10 mouse cellular contexts compared by ENCODE assay signal in genomic region chr4:129573430-129573829, GRCm38 (mm10). TPM values are rescaled to one million over a fixed set of nuclear protein-coding genes. Genes with fewer than 3 reads are reported as not detected.
DNase-seq lines count a peak whose midpoint lies in the region; ATAC-seq and TF ChIP-seq lines count a peak whose summit lies in the region.
"Had no signal": no experiment of that assay in that cellular context is flagged by ENCODE, and none has a peak within 500 bp of the region (broad histone marks: within the 10 kb centered on the region; RNA-seq: fewer than 3 reads in every experiment).

Gene Lck (minus strand): TSS chr4:129573641.

- H3K9me3 ChIP-seq in hindbrain, embryonic 15.5 days = no peaks in the 10 kb centered on the region
- no peaks in the 10 kb centered on the region for H3K9me3 ChIP-seq in hindbrain, embryonic 13.5 days
- H3K9me3 ChIP-seq in embryonic facial prominence, embryonic 10.5 days = no peaks in the 10 kb centered on the region

- no peak within 1 kb of the TSS for H3K9ac ChIP-seq in hindbrain, embryonic 15.5 days
- no peak within 1 kb of the TSS for H3K9ac ChIP-seq in hindbrain, embryonic 13.5 days

- 0 out of 2 replicates have a peak, but pooled peaks cover 5% of the 10 kb centered on the region for H3K4me1 ChIP-seq in hindbrain, embryonic 15.5 days (replicated peaks)
- H3K4me1 ChIP-seq in hindbrain, embryonic 13.5 days (replicated peaks) = peaks cover 7% of the 10 kb centered on the region; the same call in 1 of the 2 replicates
- peaks cover 13% of the 10 kb centered on the region for H3K4me1 ChIP-seq in embryonic facial prominence, embryonic 10.5 days
- no peaks in the 10 kb centered on the region; the same call in 1 of the 2 replicates for H3K4me1 ChIP-seq in cerebellum, adult 2 months (ENCODE audit: control insufficient read depth, insufficient read depth, low read length)

- WGBS in hindbrain, embryonic 15.5 days = 93% methylated on average over 8 of the region's 8 CpGs
- whole genome bisulfite sequencing in hindbrain, embryonic 13.5 days = 91% methylated on average over 8 of the region's 8 CpGs
- 92% methylated on average over 8 of the region's 8 CpGs for WGBS in embryonic facial prominence, embryonic 10.5 days
- WGBS in cerebellum, adult 2 months = 80% methylated on average over 8 of the region's 8 CpGs

- no peak within 1 kb of the TSS for H3K4me3 ChIP-seq in hindbrain, embryonic 15.5 days
- H3K4me3 ChIP-seq in hindbrain, embryonic 13.5 days = no peak within 1 kb of the TSS
- H3K4me3 ChIP-seq in embryonic facial prominence, embryonic 10.5 days = no peak within 1 kb of the TSS
- no peak within 1 kb of the TSS for H3K4me3 ChIP-seq in cerebellum, adult 2 months (replicated peaks; ENCODE audit: insufficient read depth, low read depth, low read length)
- H3K4me3 ChIP-seq: gastrocnemius, adult 2 months had no signal

- no peak within 1 kb of the TSS for H3K4me2 ChIP-seq in hindbrain, embryonic 15.5 days
- no peak within 1 kb of the TSS for H3K4me2 ChIP-seq in hindbrain, embryonic 13.5 days

- no peaks in the 10 kb centered on the region for H3K36me3 ChIP-seq in hindbrain, embryonic 15.5 days
- no peaks in the 10 kb centered on the region for H3K36me3 ChIP-seq in hindbrain, embryonic 13.5 days
- no peaks in the 10 kb centered on the region for H3K36me3 ChIP-seq in embryonic facial prominence, embryonic 10.5 days (replicated peaks)

- DNase-seq in embryonic facial prominence, embryonic 10.5 days (ENCODE audit: low spot score) = no peak
- peak; percentile 86 for DNase-seq in naive thymus-derived CD4-positive, alpha-beta T cell, adult 2 months (ENCODE audit: low read depth)
- DNase-seq in cerebellum, postnatal 14 days = no peak
- DNase-seq in cerebellum, adult 2 months = no peak
- DNase-seq: cerebellum, postnatal 25 days; gastrocnemius, adult 2 months had no signal

- TF ChIP-seq POLR2A in cerebellum, adult 2 months (IDR thresholded peaks at IDR 0.05; ENCODE audit: borderline replicate concordance, insufficient read depth, low read length) = no peak

- H3K27me3 ChIP-seq in hindbrain, embryonic 15.5 days = no peaks in the 10 kb centered on the region
- H3K27me3 ChIP-seq in hindbrain, embryonic 13.5 days = 0 out of 2 replicates have a peak, but pooled peaks cover 5% of the 10 kb centered on the region
- peaks cover 8% of the 10 kb centered on the region; the same call in 1 of the 2 replicates for H3K27me3 ChIP-seq in embryonic facial prominence, embryonic 10.5 days (replicated peaks; ENCODE audit: low read depth, poor library complexity, severe bottlenecking)
- H3K27me3 ChIP-seq in cerebellum, adult 2 months (ENCODE audit: control insufficient read depth, insufficient read depth, low read length) = no peaks in the 10 kb centered on the region

- no peak within 1 kb of the TSS for H3K27ac ChIP-seq in hindbrain, embryonic 15.5 days (replicated peaks)
- H3K27ac ChIP-seq in hindbrain, embryonic 13.5 days = no peak within 1 kb of the TSS
- no peak within 1 kb of the TSS for H3K27ac ChIP-seq in embryonic facial prominence, embryonic 10.5 days (replicated peaks)
- H3K27ac ChIP-seq in cerebellum, adult 2 months (ENCODE audit: insufficient read depth, low read length) = no peak within 1 kb of the TSS
- H3K27ac ChIP-seq: gastrocnemius, adult 2 months had no signal

- no peak for ATAC-seq in hindbrain, embryonic 15.5 days (ENCODE audit: low FRiP score, low read depth)
- no peak for ATAC-seq in hindbrain, embryonic 13.5 days (ENCODE audit: low FRiP score)
- ATAC-seq in CD4-positive, CD25-positive, alpha-beta regulatory T cell, adult 4 months = peak; percentile 60
- no peak for ATAC-seq in granulocyte monocyte progenitor cell, adult 5-6 weeks (replicated peaks; ENCODE audit: poor library complexity, severe bottlenecking)

- no peak for TF ChIP-seq CTCF in cerebellum, adult 2 months (IDR thresholded peaks at IDR 0.05; ENCODE audit: borderline replicate concordance, insufficient read depth, low read depth, low read length)

RNA-seq across cellular contexts. Expression of gene Lck, which starts in this region (rescaled TPM):
- 11.7 and 13.6 TPM in 2 replicates for polyA plus RNA-seq in hindbrain, embryonic 15.5 days (2015; fragmentation: Nextera tagmentation; extraction: Ambion mirVana)
- polyA plus RNA-seq in hindbrain, embryonic 13.5 days (2015; fragmentation: Nextera tagmentation; extraction: Ambion mirVana) = 7.6 and 11.1 TPM in 2 replicates
- 1,000 to 10,000 TPM; 1,549 to 2,173 TPM for polyA plus RNA-seq in CD4-positive, CD25-positive, alpha-beta regulatory T cell, adult 4 months (2017; shearing (Covaris generic))
- polyA plus RNA-seq in embryonic facial prominence, embryonic 10.5 days (2016; fragmentation: Nextera tagmentation; extraction: Ambion mirVana) = 9.3 and 12.6 TPM in 2 replicates
- total RNA-seq in granulocyte monocyte progenitor cell, adult 5-6 weeks (2014; fragmentation: Nextera tagmentation) = 0.15 and 5.8 TPM in 2 replicates
- total RNA-seq in granulocyte monocyte progenitor cell, adult 5-6 weeks (2017) = 2.5 and 4.8 TPM in 2 replicates
- polyA plus RNA-seq in cerebellum, adult 2 months (2012; rRNA removed) = 0.92 and 1.00 TPM in 2 replicates
- total RNA-seq: gastrocnemius, adult 2 months had no signal

Comparison
In these comparisons a context has a peak if more than half of its experiments do, and no peak if none do; other contexts are left out.
1. RNA of gene Lck (polyA plus RNA-seq): 1,549 to 2,173 TPM in CD4-positive, CD25-positive, alpha-beta regulatory T cell, adult 4 months; 11.7 to 13.6 TPM in hindbrain, embryonic 15.5 days, 9.3 to 12.6 TPM in embryonic facial prominence, embryonic 10.5 days, 7.6 to 11.1 TPM in hindbrain, embryonic 13.5 days and 0.92 to 1.00 TPM in cerebellum, adult 2 months; every median in the first group is over 100 times any median in the second.